Mouse (Mus musculus) retina, postnatal 7 days (tissue): ENCODE measurements around the gene Med10.

ENCODE experiments used
- DNase-seq: peaks from one replicate; pipeline ENCODE4 v3.0.0-alpha.2; 2012; ENCODE audit warnings: low read depth, low spot score

Gene Med10

GRCm38 (mm10) chr13:69830606-69831005, 28.4 kb downstream of the Med10 start:
- no peak for DNase-seq

GRCm38 (mm10) chr13:69832578-69832977, 30.4 kb downstream of the Med10 start:
- DNase-seq, result no peak

GRCm38 (mm10) chr13:69833416-69833815, 31.2 kb downstream of the Med10 start:
- no peak for DNase-seq

- no peak for DNase-seq
These were observed 43.4 kb downstream of the Med10 start for GRCm38 (mm10) chr13:69845592-69845991.

- no peak for DNase-seq
These were observed 47.4 kb downstream of the Med10 start for GRCm38 (mm10) chr13:69849579-69849978.

- no peak for DNase-seq
These were observed 50.1 kb downstream of the Med10 start for GRCm38 (mm10) chr13:69852313-69852712.

- DNase-seq, result no peak
These were observed 51.3 kb downstream of the Med10 start for GRCm38 (mm10) chr13:69853425-69854043.

- DNase-seq, result no peak
These were observed 53.7 kb downstream of the Med10 start for GRCm38 (mm10) chr13:69855941-69856340.

GRCm38 (mm10) chr13:69862276-69862675, 60.1 kb downstream of the Med10 start:
- no peak for DNase-seq

- DNase-seq, result no peak
These were observed 62.7 kb downstream of the Med10 start for GRCm38 (mm10) chr13:69864911-69865310.
